Mouse (Mus musculus) adrenal gland, postnatal 4 days (tissue): ENCODE results near the gene Chit1. TPM values are rescaled to one million over a fixed set of nuclear protein-coding genes. Genes with fewer than 3 reads are reported as not detected.
A peak's percentile ranks its signal among the peaks of the same experiment; 100 is the strongest.

ENCODE experiments used
- DNase-seq, 2 experiments: peaks; one replicate each; pipeline ENCODE4 v3.0.0; 2021 to 2022; ENCODE audit warnings: low spot score in 2 of 2, mixed read lengths in 2 of 2
- total RNA-seq, 2 experiments: library from RNA; stranded (reverse); gene quantifications; 2 replicates each; pipeline ENCODE4 v1.2.3; 2021

Gene Chit1
- total RNA-seq, 2 experiments from 2014 or later, result not detected

- no peak for DNase-seq
Measured at GRCm38 (mm10) chr1:134177976-134178375, 66.9 kb downstream of the Chit1 start.

- DNase-seq, result no peak
Measured at GRCm38 (mm10) chr1:134182025-134182424, 71.0 kb downstream of the Chit1 start, which contains the start of gene Chil1. Gene Chil1 (plus strand): TSS chr1:134182176.

- no peak for DNase-seq
Measured at GRCm38 (mm10) chr1:134184089-134184488, 73.0 kb downstream of the Chit1 start.

GRCm38 (mm10) chr1:134188217-134188616 lies 77.2 kb downstream of the Chit1 start:
- no peak for DNase-seq

DNA sequence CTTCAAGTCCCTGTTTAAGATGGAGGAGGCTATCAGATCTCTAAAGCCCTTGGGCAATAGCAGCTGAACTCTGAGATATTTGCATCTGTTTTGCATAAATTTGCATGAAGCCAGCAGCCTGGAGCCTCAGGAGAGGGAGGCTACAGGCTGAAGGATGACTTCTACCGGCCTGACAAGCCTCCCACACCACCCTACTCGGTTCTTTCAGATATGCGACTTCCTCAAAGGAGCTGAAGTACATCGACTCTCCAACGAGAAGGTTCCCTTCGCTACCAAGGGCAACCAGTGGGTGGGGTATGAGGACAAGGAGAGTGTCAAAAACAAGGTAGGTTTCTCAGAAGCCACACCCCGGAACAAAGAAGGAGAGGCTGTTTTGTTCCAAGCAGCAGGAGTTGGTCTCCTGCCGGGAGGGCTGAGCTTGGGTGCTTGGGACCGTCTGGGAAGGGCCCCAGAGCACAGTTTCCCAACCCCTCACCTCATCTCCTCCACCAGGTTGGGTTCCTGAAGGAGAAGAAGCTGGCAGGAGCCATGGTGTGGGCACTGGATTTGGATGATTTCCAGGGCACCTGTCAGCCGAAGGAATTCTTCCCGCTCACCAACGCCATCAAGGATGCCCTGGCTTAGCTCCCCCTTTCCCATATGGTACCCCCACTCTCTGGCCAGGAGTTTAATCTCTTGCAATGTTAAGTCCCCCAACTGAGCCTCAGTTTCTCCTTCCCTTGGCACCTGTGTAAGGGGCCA lies 78.1 kb downstream of the Chit1 start:
- no peak for DNase-seq

- DNase-seq, result no peak
Measured at GRCm38 (mm10) chr1:134191192-134191591, 80.2 kb downstream of the Chit1 start.

DNA sequence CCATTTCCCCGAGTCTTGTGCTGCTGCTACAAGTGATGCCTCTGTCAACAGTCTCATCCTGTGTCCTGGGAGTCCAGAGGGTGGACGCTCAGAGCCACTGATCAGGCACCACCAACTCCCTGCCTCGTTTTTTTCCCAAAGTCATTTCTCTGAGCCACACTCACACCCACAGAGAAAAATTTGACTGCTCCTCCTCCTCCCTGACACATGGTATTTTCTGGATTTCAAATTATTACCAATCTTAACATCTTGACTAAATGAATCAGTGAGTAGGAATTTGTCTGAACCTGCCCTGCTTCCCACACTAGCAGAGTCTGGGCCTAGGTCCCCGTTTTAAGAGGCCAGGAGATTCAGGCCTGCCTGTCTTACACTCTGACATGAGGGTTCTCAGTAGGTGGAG lies 81.0 kb downstream of the Chit1 start:
- no peak for DNase-seq

- DNase-seq, result no peak
Measured at GRCm38 (mm10) chr1:134193126-134193525, 82.1 kb downstream of the Chit1 start, which contains the start of gene Mybph. Gene Mybph (plus strand): TSS chr1:134193448.

DNA sequence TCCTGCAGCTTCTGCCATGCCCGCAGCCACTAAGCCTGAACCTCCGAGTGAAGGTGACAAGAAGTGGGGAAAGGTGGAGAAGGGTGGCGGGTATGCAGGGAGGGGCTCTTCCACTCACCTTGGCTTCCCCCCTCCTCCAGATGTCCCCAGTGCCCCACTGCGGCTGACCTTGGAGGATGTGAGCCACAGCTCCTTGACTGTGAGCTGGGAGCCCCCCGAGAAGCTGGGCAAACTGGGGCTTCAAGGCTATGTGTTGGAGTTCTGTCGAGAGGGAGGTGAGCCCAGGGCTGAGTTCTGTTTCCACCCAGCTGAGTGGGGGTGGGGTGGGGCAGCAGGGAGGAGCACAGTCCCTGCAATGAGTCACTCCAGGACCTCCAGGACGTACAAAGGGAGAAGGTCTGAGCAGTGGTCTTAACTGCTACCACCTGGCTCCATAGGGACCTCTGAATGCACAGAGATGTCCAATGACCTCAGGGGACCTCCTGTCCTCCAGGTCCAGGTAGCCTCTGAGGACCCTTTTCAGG lies 82.7 kb downstream of the Chit1 start:
- DNase-seq, result no peak

DNA sequence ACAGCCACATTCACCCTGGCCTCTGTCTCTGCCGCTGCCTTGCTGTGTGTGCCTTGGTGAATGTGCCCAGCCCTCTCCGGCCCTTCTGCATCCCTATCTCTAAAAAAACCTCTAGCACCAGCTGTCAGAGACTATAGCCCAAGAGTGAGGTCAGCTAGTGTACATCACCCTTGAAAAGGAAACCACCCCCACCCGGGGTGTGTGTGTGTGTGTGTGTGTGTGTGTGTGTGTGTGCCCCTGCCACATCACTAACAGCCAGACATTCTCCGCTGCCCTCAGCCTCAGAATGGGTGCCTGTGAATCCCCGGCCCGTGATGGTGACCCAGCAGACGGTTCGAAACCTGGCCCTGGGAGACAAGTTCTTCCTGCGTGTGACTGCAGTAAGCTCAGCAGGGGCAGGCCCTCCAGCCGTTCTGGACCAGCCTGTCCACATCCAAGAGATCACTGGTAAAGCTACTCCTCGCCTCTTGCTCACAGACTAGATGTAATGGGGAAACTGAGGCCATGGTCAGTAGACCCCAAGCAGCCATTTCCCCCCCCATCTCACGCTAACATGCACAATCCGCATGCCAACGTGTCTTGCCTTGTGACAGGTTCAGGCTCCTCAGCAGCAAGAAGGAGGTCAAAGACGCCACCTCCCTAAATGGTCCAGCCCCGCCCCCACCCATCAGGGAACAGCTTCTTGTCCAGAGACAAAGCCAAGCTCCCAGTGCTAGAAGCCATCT lies 83.4 kb downstream of the Chit1 start:
- no peak for DNase-seq

- DNase-seq, result no peak
Measured at GRCm38 (mm10) chr1:134195117-134195516, 84.1 kb downstream of the Chit1 start.

GRCm38 (mm10) chr1:134195571-134195970 lies 84.5 kb downstream of the Chit1 start:
- DNase-seq, result no peak

DNA sequence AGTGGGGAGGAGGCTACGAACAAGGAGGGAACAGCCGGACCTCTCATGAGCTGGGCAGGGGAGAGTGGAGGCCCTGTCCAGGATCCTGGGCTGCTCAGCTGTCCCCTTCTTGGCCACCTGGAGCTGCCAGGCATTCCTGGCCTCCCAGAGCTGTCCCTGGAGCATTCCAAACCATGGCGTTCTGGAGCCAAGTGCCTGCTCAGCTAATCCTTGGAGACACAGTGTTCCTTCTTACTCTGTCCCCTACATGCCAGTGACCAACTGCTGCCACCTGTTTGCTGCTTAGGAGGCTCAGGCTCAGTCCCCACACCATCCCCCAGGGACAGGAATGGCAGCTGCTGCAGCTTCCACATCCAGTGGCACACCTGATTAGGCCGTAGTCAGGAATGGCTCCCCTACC lies 84.9 kb downstream of the Chit1 start:
- DNase-seq, result no peak

DNA sequence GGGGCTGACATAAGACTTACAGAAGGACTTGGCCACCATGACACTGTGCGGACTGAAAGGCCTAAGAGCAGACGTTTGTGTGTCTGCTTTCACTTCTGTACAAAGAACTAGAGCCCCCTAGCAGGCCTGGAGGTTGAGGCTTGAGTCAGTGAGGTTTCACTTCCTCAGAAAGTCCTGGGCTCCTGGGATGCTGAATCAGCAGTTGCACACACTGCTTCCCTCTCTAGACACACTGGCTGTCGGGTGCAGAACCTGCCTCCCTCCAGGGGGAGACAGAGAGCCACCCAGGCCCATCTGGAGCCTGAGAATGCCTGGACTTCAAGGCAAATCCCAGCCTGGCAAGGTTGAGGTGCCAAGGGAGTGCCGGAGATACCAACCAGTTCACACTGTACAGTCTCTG lies 85.3 kb downstream of the Chit1 start:
- peak; percentile 57 to 75 for DNase-seq

DNA sequence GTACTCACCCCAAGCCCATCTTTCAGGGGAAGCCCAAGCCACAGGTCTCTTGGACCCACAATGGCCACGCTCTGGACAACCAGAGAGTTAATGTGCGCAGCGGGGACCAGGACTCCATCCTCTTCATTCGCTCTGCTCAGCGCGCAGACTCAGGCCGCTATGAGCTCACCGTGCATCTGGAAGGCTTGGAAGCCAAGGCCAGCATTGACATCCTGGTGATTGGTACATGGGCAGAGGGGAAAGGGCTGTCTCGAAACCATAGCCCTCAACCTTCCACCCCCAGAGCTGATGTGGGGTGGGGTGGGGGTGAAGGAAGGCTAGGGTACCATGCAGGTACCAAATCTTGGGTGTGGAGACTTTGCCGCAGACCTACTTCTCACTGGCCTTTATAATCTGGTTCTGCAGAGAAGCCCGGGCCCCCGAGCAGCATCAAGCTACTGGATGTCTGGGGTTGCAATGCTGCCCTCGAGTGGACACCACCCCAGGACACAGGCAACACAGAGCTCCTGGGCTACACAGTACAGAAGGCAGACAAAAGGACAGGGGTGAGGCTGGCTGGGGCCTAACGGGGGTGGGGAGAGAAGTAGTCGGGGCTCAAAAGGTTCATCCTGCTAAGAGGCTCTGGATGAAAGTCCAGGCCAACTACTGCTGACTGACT lies 86.4 kb downstream of the Chit1 start:
- DNase-seq, result no peak

DNA sequence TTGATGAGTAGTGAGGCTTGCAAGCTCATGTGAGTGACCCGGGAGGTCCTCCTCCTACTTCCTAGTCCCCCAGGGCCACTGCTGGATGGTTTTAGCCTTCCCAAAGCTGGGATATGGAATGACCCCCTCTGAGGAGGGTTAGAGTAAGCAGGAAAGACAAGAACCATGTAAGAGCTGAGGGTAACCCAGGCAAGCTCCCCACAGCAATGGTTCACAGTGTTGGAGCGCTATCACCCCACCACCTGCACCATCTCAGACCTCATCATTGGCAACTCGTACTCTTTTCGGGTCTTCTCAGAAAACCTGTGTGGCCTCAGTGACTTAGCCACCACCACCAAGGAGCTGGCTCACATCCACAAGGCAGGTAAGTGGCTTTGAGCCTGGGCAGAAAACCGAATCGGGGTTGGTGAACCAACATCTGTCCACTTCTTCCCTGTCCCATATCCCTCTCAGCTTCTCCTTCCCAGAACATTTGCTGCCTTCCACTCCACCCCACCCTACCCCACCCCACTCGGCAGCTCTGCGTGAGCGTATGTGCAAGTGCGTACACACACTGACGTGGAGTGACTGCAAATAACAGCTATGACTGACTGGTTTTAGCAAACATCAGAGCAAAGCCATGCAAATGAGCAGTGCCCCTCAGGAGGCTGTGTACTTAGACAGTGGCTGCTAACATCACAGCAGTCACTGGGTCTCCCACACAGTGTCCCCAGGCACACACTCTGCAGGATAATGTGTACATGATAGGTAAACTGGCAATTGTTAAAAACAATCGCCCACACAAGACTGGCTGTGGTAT lies 87.4 kb downstream of the Chit1 start:
- no peak for DNase-seq

- DNase-seq, result no peak
Measured at GRCm38 (mm10) chr1:134200481-134200880, 89.4 kb downstream of the Chit1 start.
